13 mouse cellular contexts compared by ENCODE assay signal in the genomic region with DNA sequence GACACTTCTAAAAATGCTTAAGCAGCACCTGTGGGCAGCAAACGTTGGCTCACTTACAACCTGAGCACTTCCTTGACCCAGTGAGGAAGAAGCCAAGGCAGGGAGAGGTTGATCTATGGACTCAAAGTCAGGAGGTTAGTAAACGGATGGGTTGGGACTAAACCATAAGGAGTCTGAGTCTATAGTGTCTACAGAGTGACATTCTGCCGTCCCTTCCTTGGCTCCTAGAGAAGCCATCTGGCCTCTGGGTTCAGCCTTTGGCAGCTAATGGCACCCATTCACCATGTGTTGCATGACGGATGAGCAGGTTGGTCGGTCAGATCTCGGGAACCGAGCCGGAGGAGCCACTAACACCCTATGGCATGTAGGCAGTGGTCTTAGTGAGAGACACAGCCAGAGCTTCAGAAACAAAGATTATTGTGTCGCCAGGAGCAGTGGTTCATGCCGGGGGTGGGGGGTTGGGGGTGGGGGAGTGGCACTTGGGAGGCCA. TPM values are rescaled to one million over a fixed set of nuclear protein-coding genes. Genes with fewer than 3 reads are reported as not detected.
DNase-seq lines count a peak whose midpoint lies in the region; ATAC-seq and TF ChIP-seq lines count a peak whose summit lies in the region.
"Had no signal": no experiment of that assay in that cellular context is flagged by ENCODE, and none has a peak within 500 bp of the region (broad histone marks: within the 10 kb centered on the region; RNA-seq: fewer than 3 reads in every experiment).

No protein-coding gene starts in this region.

- no peak for TF ChIP-seq CTCF in kidney, adult 2 months (conservative IDR thresholded peaks at IDR 0.05; ENCODE audit: insufficient read depth, insufficient read length, low read depth, low read length)

- no peak overlapping the region for H3K4me2 ChIP-seq in limb, embryonic 14.5 days (replicated peaks; ENCODE audit: low read depth, low read length, severe bottlenecking)

- no peaks in the 10 kb centered on the region for H3K36me3 ChIP-seq in kidney, adult 2 months (ENCODE audit: control insufficient read depth, insufficient read depth, low read length)
- no peaks in the 10 kb centered on the region for H3K36me3 ChIP-seq in limb, embryonic 14.5 days (ENCODE audit: control insufficient read depth, insufficient read depth, low read length)

- no peaks in the 10 kb centered on the region for H3K27me3 ChIP-seq in kidney, adult 2 months (replicated peaks; ENCODE audit: control insufficient read depth, insufficient read depth, low read length)
- no peaks in the 10 kb centered on the region for H3K27me3 ChIP-seq in limb, embryonic 14.5 days (ENCODE audit: control insufficient read depth, insufficient read depth, low read length)

- no peak for ATAC-seq in limb, embryonic 14.5 days (ENCODE audit: low FRiP score, low read depth)
- no peak for ATAC-seq in erythroid progenitor cell, adult 5-6 weeks (replicated peaks; ENCODE audit: low FRiP score, poor library complexity, severe bottlenecking)
- ATAC-seq: CD4-positive, CD25-positive, alpha-beta regulatory T cell, adult 4 months had no signal

- 0 out of 2 replicates have a peak overlapping the region, but pooled peaks have one; percentile 21 for H3K9ac ChIP-seq in limb, embryonic 14.5 days (ENCODE audit: low read depth, low read length, severe bottlenecking)

- DNase-seq in kidney, adult 2 months: peak; percentile 63
- DNase-seq in kidney, postnatal 14 days: no peak
- DNase-seq in brain, adult 2 months (ENCODE audit: low read depth, low spot score): peak; percentile 88
- DNase-seq in cerebellum, adult 8-10 months: peak; percentile 72
- DNase-seq in limb, embryonic 14.5 days (ENCODE audit: low spot score): no peak
- DNase-seq in layer of hippocampus, postnatal 10 days (ENCODE audit: low spot score in 2 of 2): no peak
- DNase-seq in gastrocnemius, postnatal 4 days (ENCODE audit: low spot score in 2 of 2): no peak
- DNase-seq: adrenal gland, adult 8-10 months; gastrocnemius, postnatal 10 days; layer of hippocampus, postnatal 36 days had no signal

- no peak for TF ChIP-seq POLR2A in kidney, adult 2 months (IDR thresholded peaks at IDR 0.05; ENCODE audit: low read depth, low read length)
- no peak for TF ChIP-seq POLR2A in limb, embryonic 14.5 days (IDR thresholded peaks at IDR 0.05; ENCODE audit: borderline replicate concordance, extremely low read depth, insufficient read depth, insufficient read length)

- no peak overlapping the region for H3K27ac ChIP-seq in kidney, adult 2 months (ENCODE audit: insufficient read depth, low read depth, low read length)
- H3K27ac ChIP-seq in limb, embryonic 14.5 days (replicated peaks; ENCODE audit: low read depth, low read length): no peak overlapping the region

- 66% methylated on average over 10 of the region's 10 CpGs for WGBS in kidney, adult 2 months
- 71% methylated on average over 10 of the region's 10 CpGs for WGBS in limb, embryonic 14.5 days

- no peaks in the 10 kb centered on the region for H3K9me3 ChIP-seq in limb, embryonic 14.5 days (ENCODE audit: control insufficient read depth, low read length)

- no peak overlapping the region for H3K4me3 ChIP-seq in kidney, adult 2 months (ENCODE audit: insufficient read depth, low read depth, low read length)
- H3K4me3 ChIP-seq in limb, embryonic 14.5 days (replicated peaks; ENCODE audit: low read length): no peak overlapping the region

- peaks cover 12% of the 10 kb centered on the region; the same call in 1 of the 2 replicates for H3K4me1 ChIP-seq in kidney, adult 2 months (ENCODE audit: control insufficient read depth, insufficient read depth, low read length)
- H3K4me1 ChIP-seq in limb, embryonic 14.5 days (ENCODE audit: control insufficient read depth, insufficient read depth, low read length): peaks cover 22% of the 10 kb centered on the region

RNA-seq across cellular contexts. Expression of a gene that starts 2.2 kb away (rescaled TPM):
- 14.3 and 17.0 TPM in 2 replicates for polyA plus RNA-seq in kidney, adult 2 months (2012; rRNA removed)
- 89.1 and 110 TPM in 2 replicates for polyA plus RNA-seq in limb, embryonic 14.5 days (2012; rRNA removed)
- 59.6 and 60.1 TPM in 2 replicates for polyA plus RNA-seq in limb, embryonic 14.5 days (2014; fragmentation: Nextera tagmentation; extraction: Ambion mirVana)
- 4.3 TPM in 1 of 2 replicates, not detected in the other for total RNA-seq in erythroid progenitor cell, adult 5-6 weeks (2015; ENCODE audit: low replicate concordance)
- not detected in 2 replicates for total RNA-seq in erythroid progenitor cell, adult 5-6 weeks (2017; ENCODE audit: low replicate concordance)
- 10 to 100 TPM; 17.4 to 19.4 TPM for total RNA-seq in layer of hippocampus, postnatal 10 days (2021)
- total RNA-seq in gastrocnemius, postnatal 4 days (2021): 10 to 100 TPM; 66.7 to 75.1 TPM

RNA-seq across cellular contexts. Expression of a gene that starts 11.1 kb away (rescaled TPM):
- 0.17 and 0.29 TPM in 2 replicates for polyA plus RNA-seq in kidney, adult 2 months (2012; rRNA removed)
- polyA plus RNA-seq in limb, embryonic 14.5 days (2012; rRNA removed): 0.05 and 0.08 TPM in 2 replicates
- polyA plus RNA-seq in limb, embryonic 14.5 days (2014; fragmentation: Nextera tagmentation; extraction: Ambion mirVana): not detected in 2 replicates
- total RNA-seq in erythroid progenitor cell, adult 5-6 weeks (2015; ENCODE audit: low replicate concordance): not detected in 2 replicates
- total RNA-seq in erythroid progenitor cell, adult 5-6 weeks (2017; ENCODE audit: low replicate concordance): not detected in 2 replicates
- 10 to 100 TPM; 15.7 to 15.8 TPM for total RNA-seq in layer of hippocampus, postnatal 10 days (2021)
- total RNA-seq in gastrocnemius, postnatal 4 days (2021): under 1 TPM in 1 of 2 experiments, not detected in 1; 0.05 TPM
- polyA plus RNA-seq: CD4-positive, CD25-positive, alpha-beta regulatory T cell, adult 4 months; heart, embryonic 14.5 days had no signal

RNA-seq across cellular contexts. Expression of a gene that starts 38.3 kb away (rescaled TPM):
- 2.2 and 6.3 TPM in 2 replicates for polyA plus RNA-seq in kidney, adult 2 months (2012; rRNA removed)
- polyA plus RNA-seq in limb, embryonic 14.5 days (2012; rRNA removed): 0.39 and 0.73 TPM in 2 replicates
- polyA plus RNA-seq in limb, embryonic 14.5 days (2014; fragmentation: Nextera tagmentation; extraction: Ambion mirVana): 0.15 and 0.33 TPM in 2 replicates
- 2.9 and 10.5 TPM in 2 replicates for total RNA-seq in erythroid progenitor cell, adult 5-6 weeks (2015; ENCODE audit: low replicate concordance)
- total RNA-seq in erythroid progenitor cell, adult 5-6 weeks (2017; ENCODE audit: low replicate concordance): 2.2 and 3.9 TPM in 2 replicates
- under 1 TPM in 1 of 2 experiments, not detected in 1; 0.11 TPM for total RNA-seq in layer of hippocampus, postnatal 10 days (2021)
- total RNA-seq in gastrocnemius, postnatal 4 days (2021): under 1 TPM; 0.16 to 0.20 TPM

RNA-seq across cellular contexts. Expression of a gene that starts 39.2 kb away (rescaled TPM):
- polyA plus RNA-seq in kidney, adult 2 months (2012; rRNA removed): 32.3 and 117 TPM in 2 replicates
- polyA plus RNA-seq in limb, embryonic 14.5 days (2012; rRNA removed): 15.9 and 21.9 TPM in 2 replicates
- 34.2 and 38.2 TPM in 2 replicates for polyA plus RNA-seq in limb, embryonic 14.5 days (2014; fragmentation: Nextera tagmentation; extraction: Ambion mirVana)
- total RNA-seq in erythroid progenitor cell, adult 5-6 weeks (2015; ENCODE audit: low replicate concordance): 126 and 259 TPM in 2 replicates
- total RNA-seq in erythroid progenitor cell, adult 5-6 weeks (2017; ENCODE audit: low replicate concordance): 61.6 and 79.4 TPM in 2 replicates
- total RNA-seq in layer of hippocampus, postnatal 10 days (2021): 1 to 10 TPM; 3.6 to 3.7 TPM
- 10 to 100 TPM in 1 of 2 experiments, 1 to 10 TPM in 1; 4.6 to 10.2 TPM for total RNA-seq in gastrocnemius, postnatal 4 days (2021)

Comparison
In these comparisons a context has a peak if more than half of its experiments do, and no peak if none do; other contexts are left out.
1. DNase-seq: peak in kidney, adult 2 months (single experiment), brain, adult 2 months (single experiment) and cerebellum, adult 8-10 months (single experiment); none in kidney, postnatal 14 days (single experiment), limb, embryonic 14.5 days (single experiment), layer of hippocampus, postnatal 10 days (0 of 2) and gastrocnemius, postnatal 4 days (0 of 2).
2. RNA of a gene that starts 11.1 kb away (total RNA-seq): 15.7 to 15.8 TPM in layer of hippocampus, postnatal 10 days; 0.05 TPM in gastrocnemius, postnatal 4 days and not detected in erythroid progenitor cell, adult 5-6 weeks; every median in the first group is over 10 times any median in the second.